Mouse (Mus musculus) embryonic stem cell, embryonic (primary cell): Measurements from ENCODE around the gene Atp5f1.

ENCODE experiments used
- CTCF ChIA-PET, 4 experiments: fragments of 300-600 bp in 2 of 4; fragments of 350-600 bp in 2 of 4; sonication (Branson Sonifier 250); formaldehyde crosslinking; loops; one replicate each; lab custom pipeline; 2022; ENCODE audit warnings: inconsistent platforms in 2 of 4; lab: Charles Lee
- POLR2A ChIA-PET, 4 experiments: fragments of 300-600 bp in 2 of 4; fragments of 350-600 bp in 2 of 4; sonication (Branson Sonifier 250); formaldehyde crosslinking; loops; one replicate each; lab custom pipeline; 2022; ENCODE audit warnings: antibody characterized with exemption in 4 of 4, inconsistent platforms in 1 of 4; lab: Charles Lee

Gene Atp5f1

DNA sequence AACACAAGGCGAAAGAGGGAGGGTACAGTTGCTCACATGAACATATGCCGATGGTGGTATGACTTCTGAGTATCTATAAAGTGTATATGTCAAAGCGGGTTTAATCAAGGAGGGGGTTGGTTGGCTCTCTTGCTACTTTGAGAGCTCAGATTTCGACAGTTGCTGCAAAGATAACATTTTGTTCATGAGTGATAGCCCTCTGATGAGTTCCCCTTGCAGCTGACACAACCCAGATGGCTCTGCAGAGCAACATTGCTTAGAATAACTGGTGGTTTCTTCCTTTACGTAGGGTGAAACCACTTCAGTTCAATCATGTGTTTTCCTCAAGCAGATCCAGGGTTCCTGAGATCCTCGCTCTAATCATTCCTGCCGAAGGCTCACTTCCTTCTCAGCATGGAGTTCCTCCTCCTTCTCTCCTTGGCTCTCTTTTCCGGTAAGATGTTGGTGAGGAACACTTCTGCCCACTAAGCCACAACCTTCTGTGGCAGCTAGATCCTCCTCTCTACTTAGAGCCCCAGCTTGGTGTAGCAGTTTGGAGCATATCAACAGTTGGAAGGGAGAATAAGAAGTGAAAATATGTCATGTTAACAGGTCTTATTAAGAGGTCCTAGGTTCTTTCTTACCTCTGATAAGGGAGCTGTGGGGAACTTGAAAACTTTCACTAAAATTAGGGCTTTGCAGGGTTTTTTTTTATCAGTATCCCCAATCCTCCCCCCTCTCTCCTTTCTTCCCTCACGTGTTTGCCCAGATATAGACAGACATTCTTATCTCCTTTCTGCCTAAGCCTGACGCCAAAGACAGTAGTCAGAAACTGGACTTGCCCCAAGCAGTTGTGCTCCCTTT, 45.8 kb downstream of the Atp5f1 start:
- CTCF ChIA-PET: interaction anchor here in 2 of 4 experiments (1.1 to 1.3 kb wide), 2 partner anchors 14 kb away, joined by 3 to 9 read pairs; no protein-coding TSS in a partner anchor
- POLR2A ChIA-PET: interaction anchor here in 1 of 4 experiments (2.8 kb wide), 1 partner anchor 45 kb away, joined by 11 read pairs; the partner anchor contains the start of genes Atp5f1 and Wdr77

DNA sequence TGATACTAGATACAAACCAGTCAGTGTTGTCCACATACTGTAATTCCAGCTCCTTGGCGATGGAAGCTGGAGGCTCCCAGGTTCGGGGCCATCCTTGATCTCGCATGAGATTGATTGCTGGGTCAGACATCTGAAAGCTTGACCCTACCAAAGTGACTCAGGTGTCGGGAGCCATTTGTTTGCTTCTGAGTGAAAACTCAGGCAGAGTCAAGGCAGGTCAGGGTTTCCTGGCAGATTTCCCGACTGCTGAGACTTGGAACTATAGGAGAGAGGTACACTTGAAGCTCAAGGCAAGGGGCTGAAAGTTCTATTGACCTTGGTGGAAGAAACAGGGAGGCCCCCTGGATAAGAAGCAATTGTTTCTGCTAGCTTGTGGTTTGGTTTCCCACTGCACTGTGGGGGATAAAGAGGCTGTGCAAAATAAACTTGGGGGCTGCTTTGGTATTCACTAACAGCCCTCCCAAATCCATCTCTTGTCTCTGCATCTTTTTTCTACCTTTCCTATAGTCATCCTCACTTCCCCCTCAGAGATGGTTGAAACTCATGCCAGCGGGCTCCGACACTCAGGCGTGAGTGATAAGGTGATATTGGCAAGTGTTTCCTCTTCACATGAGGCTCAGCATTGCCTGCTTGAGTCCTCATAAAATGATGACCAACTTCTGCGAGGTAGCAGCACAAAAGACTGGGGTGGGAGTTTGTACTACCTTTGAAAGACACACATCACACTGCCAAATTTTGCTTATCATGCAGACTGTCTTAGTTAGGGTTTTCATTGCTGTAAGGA, 47.6 kb downstream of the Atp5f1 start:
- ChIA-PET POLR2A (interaction anchor here in 1 of 4 experiments (0.5 kb wide), 1 partner anchor 200 kb away, joined by 4 read pairs; no protein-coding TSS in a partner anchor), CTCF (no interaction called here)

DNA sequence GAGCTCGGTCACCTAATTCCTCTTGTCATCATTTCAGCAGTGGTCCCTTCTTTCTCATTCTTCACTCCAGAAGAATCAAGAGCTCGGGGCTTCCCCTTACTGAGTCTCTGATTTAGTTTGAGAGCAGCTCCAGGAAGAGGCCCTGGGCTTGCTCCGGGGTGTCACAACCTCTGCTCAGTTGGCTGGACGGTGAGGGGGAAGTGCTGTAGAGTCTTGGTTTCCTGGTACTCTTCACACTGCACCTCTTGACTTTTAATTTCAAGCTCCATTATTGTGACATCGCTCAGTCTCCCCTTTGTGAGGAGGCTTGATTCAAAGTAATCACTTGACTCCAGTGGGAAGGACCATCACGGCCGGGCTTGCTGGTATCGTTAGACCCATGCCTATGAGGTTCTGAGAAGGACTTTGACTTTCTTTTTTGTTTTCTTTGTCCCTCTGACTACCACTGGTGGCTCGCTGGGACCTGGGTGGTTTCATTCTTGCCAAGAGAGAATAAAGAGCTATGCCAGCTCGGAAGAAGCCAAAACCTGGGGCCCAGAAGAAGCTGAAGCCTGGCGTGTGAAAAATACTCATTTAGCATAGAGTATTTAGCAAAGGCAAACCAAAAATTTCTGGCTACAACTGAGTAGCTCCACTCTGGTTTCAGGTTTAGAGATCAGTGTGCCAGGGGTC, 49.2 kb downstream of the Atp5f1 start:
- ChIA-PET CTCF (interaction anchor here in 2 of 4 experiments (0.6 to 1.2 kb wide), 3 partner anchors 11 to 802 kb away, joined by 3 to 4 read pairs (median 3); no protein-coding TSS in a partner anchor), POLR2A (interaction anchor here in 1 of 4 experiments (0.9 kb wide), 1 partner anchor 175 kb away, joined by 3 read pairs; no protein-coding TSS in a partner anchor)

DNA sequence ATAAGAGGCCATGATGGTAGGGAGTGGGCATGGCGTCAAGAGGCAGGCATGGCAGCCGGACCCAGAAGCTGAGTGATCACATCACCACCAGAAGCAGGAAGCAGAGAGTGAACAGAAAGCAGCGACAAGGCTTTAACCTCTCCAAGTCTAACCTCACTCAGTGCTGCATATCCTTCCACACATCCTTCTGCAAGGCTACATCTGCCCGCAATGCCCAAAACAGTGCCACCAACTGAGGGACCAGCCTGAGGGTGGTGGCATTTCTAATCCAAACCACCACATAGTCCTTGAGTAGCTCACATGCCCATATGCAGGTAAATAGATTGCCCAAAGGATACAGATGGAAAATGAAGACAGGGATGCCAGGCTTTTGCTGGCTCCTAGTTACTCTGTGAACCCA, 50.9 kb downstream of the Atp5f1 start:
- POLR2A ChIA-PET: no interaction called here
- CTCF ChIA-PET: interaction anchor here in 1 of 4 experiments (1.6 kb wide), 1 partner anchor 9 kb away, joined by 6 read pairs; no protein-coding TSS in a partner anchor

DNA sequence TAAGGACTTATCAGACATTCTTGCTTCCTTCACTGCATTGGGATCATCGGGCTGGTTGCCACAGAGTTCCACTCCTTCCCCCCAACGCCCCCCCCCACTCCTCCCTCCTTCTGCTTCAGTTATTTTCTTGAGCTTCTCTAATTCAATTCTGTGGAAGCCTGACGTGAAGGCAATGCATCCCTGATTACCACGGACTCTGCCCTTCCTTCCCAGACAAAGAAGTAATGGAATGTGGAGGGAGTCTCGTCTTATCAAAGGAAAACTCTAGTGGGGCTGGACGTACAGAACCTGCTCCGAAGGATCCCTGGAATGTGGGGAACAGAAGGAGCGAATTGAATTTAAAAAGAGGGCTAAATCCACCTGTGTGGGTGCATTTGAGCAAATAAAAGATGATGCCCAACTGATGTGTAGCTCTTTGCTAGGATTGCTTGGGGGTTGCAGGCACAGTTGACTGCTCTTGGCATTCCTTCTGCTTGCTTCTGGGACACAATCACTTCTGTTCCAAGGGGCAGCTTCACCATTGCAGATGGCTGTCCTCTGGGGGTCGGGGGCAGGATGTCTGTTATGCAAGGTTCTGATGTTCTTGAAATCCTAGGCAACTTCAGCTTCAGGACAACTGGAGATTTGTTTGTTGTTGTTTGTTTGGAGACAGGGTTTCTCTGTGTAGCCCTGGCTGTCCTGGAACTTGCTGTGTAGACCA, 51.8 kb downstream of the Atp5f1 start:
- ChIA-PET POLR2A (interaction anchor here in 3 of 4 experiments (0.6 to 1.6 kb wide), 5 partner anchors 8 to 184 kb away, joined by 3 to 6 read pairs (median 4); no protein-coding TSS in a partner anchor), CTCF (interaction anchor here in 3 of 4 experiments (0.6 to 1.6 kb wide), 3 partner anchors 8 to 450 kb away, joined by 3 to 12 read pairs (median 5); no protein-coding TSS in a partner anchor)

DNA sequence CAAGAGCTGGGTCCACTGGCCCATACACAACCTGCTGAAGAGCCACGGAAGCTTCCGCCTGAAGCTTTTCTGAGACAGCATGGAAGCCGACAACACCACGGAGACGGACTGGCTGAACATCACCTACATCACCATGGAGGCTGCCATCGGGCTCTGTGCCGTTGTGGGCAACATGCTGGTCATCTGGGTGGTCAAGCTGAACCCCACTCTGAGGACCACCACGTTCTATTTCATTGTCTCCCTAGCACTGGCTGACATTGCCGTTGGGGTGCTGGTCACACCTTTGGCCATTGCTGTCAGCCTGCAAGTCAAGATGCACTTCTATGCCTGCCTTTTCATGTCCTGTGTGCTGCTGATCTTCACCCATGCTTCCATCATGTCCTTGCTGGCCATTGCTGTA, 55.2 kb downstream of the Atp5f1 start:
- CTCF ChIA-PET: interaction anchor here in 1 of 4 experiments (1.6 kb wide), 1 partner anchor 9 kb away, joined by 3 read pairs; no protein-coding TSS in a partner anchor
- POLR2A ChIA-PET: no interaction called here

DNA sequence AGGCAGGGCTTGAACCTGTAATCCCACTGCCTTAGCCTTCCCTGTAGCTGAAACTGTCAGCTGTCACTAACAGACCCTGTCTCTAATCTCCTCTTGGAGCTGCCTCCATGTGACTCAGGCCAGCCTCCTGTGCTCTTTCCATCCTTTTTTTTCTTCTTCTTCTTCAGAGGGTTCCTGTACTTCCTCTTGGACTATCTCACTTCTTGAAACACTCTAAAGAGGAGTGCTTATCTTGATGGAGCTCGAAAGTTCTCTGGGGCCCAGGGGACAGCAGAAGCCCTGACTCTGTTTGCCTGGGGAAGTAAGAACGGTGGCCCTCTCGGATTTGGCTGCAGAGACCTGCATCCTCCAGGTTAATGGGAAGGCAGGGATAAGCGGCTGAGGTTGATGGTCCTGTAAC, 55.7 kb downstream of the Atp5f1 start:
- ChIA-PET POLR2A (no interaction called here), CTCF (interaction anchor here in 1 of 4 experiments (0.7 to 1.6 kb wide), 2 partner anchors 9 to 84 kb away, joined by 3 read pairs; no protein-coding TSS in a partner anchor)

DNA sequence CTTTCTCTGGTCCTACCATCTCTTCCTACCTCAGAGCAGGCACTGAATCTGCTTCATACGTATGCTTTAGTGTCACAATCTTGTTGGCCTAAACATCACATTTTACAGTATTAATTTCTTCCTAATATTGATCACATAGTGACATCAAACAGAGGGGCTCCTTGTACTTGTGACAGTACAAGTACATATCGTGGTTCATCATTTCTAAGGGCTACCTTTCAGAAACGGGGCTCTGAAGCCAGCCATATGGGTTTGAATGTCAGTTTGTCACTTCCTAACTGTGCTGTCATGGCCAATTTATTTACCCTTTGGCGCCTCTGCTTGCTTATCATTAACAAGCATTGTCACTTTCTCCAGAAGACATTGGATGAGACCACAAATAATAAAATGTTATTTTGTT, 58.4 kb downstream of the Atp5f1 start:
- ChIA-PET POLR2A (interaction anchor here in 1 of 4 experiments (0.6 kb wide), 1 partner anchor 261 kb away, joined by 5 read pairs; no protein-coding TSS in a partner anchor), CTCF (no interaction called here)

DNA sequence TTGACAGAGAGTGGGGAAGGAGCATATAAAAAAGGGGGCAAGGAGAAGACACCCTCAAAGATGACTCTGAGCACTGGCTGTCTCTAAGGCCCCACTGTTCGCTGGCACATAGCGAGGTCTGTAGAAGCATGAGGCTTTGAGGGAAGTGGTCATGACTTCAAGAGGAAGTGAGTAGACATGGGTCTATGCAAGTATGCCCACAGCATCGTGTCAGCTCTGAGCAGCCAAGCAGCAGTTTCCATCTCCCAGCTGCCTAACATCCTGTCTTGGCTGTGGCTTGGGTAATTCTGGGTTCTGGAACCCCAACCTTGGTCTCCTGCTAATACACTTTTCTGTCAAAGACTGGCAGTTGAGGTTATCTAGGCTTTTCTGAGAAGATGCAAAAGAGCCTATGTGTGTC, 59.2 kb downstream of the Atp5f1 start:
- ChIA-PET POLR2A (no interaction called here), CTCF (interaction anchor here in 2 of 4 experiments (1.1 to 2.0 kb wide), 5 partner anchors 13 to 226 kb away, joined by 5 to 30 read pairs (median 10); no protein-coding TSS in a partner anchor)

DNA sequence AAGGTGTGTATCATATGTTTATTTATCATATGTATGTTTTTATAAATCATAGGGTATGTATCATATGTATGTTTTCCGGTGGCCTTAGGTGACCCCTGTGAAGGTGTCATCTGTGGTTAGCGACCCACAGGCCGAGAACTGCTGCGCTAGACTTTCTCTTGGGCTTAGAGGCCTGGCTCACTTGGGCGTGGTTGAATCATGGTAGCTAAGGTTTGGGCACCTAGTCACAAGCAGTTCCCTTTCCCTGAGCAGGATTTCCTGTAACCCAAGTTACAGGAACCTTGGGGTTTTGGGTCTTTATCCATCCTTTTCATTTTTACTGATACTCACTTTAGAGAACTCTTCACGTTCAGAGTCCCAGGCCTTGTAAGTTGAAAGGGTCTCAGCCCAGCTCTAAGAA, 59.6 kb downstream of the Atp5f1 start:
- ChIA-PET POLR2A (interaction anchor here in 3 of 4 experiments (0.5 to 1.0 kb wide), 5 partner anchors 17 to 226 kb away, joined by 3 to 6 read pairs (median 3); partner anchors contain the start of gene Inka2 (in 1 of the 3)), CTCF (interaction anchor here (0.6 to 2.0 kb wide), 27 partner anchors 8 to 449 kb away, joined by 3 to 30 read pairs (median 5); partner anchors contain the start of genes Ddx20 (in 1 of the 4), Kcnd3 (in 1 of the 4) and Wdr77 (in 1 of the 4))

DNA sequence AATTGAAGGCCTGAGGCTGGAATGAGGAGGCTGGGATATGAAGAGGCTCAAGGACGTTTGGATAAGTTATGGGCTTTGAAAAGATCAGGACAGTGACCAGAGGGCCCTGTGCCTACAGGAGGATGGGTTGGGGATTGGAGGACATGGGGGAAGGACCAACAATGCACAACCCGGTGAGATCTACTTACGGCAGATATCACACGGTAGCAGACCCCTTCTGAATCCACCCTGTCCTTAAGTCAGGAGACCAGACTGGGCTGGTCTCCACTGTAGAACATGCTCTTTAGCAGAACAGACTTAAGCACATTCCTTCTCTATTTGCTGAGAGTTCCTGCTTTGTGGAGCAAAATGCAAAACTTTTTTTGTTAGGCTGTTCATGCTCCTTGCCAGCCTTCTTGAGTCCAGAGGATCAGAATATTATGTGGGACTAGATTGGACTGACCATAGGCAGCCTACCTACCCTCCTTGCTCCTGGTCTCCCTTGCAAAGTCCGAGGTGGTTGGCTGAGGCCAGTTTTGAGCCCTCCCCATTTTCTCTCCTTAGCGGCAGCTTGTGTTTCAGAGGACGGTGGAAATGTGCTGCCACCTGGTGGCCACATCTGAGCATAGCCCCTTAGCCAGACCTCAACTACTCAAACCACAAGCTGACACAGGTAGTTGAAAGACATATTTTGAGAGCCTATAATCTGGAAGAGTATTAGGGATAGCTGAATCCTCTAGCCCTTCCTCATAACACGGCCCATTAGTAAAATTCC, 60.3 kb downstream of the Atp5f1 start:
- ChIA-PET POLR2A (interaction anchor here in 3 of 4 experiments (0.5 to 1.0 kb wide), 6 partner anchors 17 to 225 kb away, joined by 3 to 6 read pairs (median 3); partner anchors contain the start of gene Inka2 (in 1 of the 3)), CTCF (interaction anchor here (0.6 to 2.0 kb wide), 37 partner anchors 8 to 1111 kb away, joined by 3 to 30 read pairs (median 4); partner anchors contain the start of genes Ddx20 (in 2 of the 4), Kcnd3 (in 1 of the 4) and Wdr77 (in 1 of the 4))

DNA sequence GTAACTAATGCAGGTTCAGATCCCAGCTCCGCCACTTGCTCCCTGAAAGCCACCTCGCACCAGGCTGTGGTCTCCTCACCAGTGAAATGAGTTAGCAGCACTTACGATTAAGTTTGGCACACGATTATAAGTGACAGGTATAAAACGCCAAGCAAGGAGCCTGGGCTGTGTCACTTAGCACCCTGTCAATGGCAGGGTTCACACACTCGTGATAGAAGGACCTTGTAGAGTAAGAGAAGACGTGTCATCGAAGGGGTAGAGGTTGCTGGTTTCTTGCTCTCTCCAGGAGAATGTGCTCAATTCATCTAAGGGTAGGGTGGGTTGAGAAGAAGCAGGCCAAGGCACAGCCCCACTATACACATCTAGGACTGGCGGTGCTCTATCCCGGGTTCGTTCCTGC, 61.0 kb downstream of the Atp5f1 start:
- CTCF ChIA-PET: interaction anchor here in 1 of 4 experiments (1.6 kb wide), 1 partner anchor 127 kb away, joined by 6 read pairs; no protein-coding TSS in a partner anchor
- POLR2A ChIA-PET: no interaction called here

DNA sequence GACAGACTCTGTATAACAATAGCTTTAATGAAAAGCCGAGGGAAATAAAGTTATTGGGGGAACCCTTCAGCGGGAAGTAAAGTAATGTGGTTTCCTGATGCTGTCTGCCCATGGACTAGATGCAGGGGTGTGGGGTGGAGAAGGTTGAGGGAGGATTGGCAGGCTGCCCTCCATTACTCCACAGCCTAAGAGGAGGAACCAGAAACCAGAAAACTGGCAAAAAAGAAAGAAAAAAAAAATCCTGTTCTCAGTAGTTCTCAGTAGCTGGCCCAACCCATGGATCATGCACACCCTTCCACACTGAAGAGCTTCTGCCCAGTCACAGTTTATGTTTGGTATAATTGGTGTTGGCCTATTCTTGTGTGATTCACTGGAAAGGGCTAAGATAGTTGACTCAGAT, 61.6 kb downstream of the Atp5f1 start:
- CTCF ChIA-PET: interaction anchor here in 2 of 4 experiments (0.6 to 1.6 kb wide), 3 partner anchors 8 to 166 kb away, joined by 3 to 6 read pairs (median 5); no protein-coding TSS in a partner anchor
- POLR2A ChIA-PET: interaction anchor here in 2 of 4 experiments (0.6 to 1.4 kb wide), 2 partner anchors 60 to 220 kb away, joined by 3 to 5 read pairs; no protein-coding TSS in a partner anchor

DNA sequence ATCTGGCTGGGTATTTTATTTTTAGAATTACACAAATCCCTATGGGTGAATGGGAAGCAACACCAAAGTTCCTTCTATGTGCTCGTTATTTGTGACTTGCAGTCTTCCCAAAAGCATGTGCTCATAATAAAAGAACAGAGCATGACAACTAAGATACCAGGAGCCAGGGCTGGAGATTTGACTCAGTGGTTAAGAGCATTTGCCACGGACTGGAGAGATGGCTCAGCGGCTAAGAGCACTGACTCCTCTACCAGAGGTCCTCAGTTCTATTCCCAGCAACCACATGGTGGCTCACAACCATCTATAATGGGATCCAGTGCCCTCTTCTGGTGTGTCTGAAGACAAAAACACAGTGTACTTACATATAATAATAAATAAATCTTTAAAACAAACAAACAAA, 63.1 kb downstream of the Atp5f1 start:
- ChIA-PET CTCF (interaction anchor here in 1 of 4 experiments (0.8 kb wide), 1 partner anchor 125 kb away, joined by 3 read pairs; no protein-coding TSS in a partner anchor), POLR2A (interaction anchor here in 1 of 4 experiments (1.2 kb wide), 1 partner anchor 11 kb away, joined by 4 read pairs; no protein-coding TSS in a partner anchor)
